Mouse (Mus musculus) stomach, embryonic 14.5 days (tissue): ENCODE measurements at regions not wholly inside any gene's neighbourhood (a gene's known extent, or its start where the extent isn't known, plus 50 kb on each side); places are given as distances from the start of the nearest gene placed in this dataset.

Source experiments
- ATAC-seq: fragments of 200-750 bp; cut with Nextera tagmentation; 2 replicates; pipeline ENCODE4 v1.8.0; 2017; ENCODE audit warnings: low read depth, moderate TSS enrichment; ENCODE audit not compliant: insufficient number of reproducible peaks, insufficient read depth, low FRiP score
- H3K27ac ChIP-seq: fragments of 300-500 bp; sonication (generic); 2 replicates; pipeline ENCODE4 v1.5.1; 2014; ENCODE audit warnings: mild to moderate bottlenecking, low read length, moderate library complexity, mixed read lengths
- H3K27me3 ChIP-seq: fragments of 300-500 bp; sonication (generic); 2 replicates; pipeline ENCODE4 v1.6.1; 2014; ENCODE audit warnings: low read length, control low read depth, mixed read lengths; ENCODE audit not compliant: control insufficient read depth, insufficient read depth
- H3K36me3 ChIP-seq: fragments of 300-500 bp; sonication (generic); 2 replicates; pipeline ENCODE4 v1.6.1; 2014; ENCODE audit warnings: mild to moderate bottlenecking, control low read depth, low read length, moderate library complexity, mixed read lengths; ENCODE audit not compliant: control insufficient read depth, insufficient read depth
- H3K4me1 ChIP-seq: fragments of 300-500 bp; sonication (generic); 2 replicates; pipeline ENCODE4 v1.6.1; 2014; ENCODE audit warnings: low read length, control low read depth, mixed read lengths; ENCODE audit not compliant: control insufficient read depth, insufficient read depth
- H3K4me2 ChIP-seq: fragments of 300-500 bp; sonication (generic); replicated peaks from 2 replicates; pipeline ENCODE4 v1.6.1; 2014; ENCODE audit warnings: low read depth, low read length, control low read depth
- H3K4me3 ChIP-seq: fragments of 300-500 bp; sonication (generic); 2 replicates; pipeline ENCODE4 v1.5.1; 2014; ENCODE audit warnings: low read depth, low read length, control low read depth
- H3K9ac ChIP-seq: fragments of 300-500 bp; sonication (generic); replicated peaks from 2 replicates; pipeline ENCODE4 v1.6.1; 2014; ENCODE audit warnings: low read depth, mild to moderate bottlenecking, control low read depth, low read length, moderate library complexity, mixed read lengths
- H3K9me3 ChIP-seq: fragments of 300-500 bp; sonication (generic); 2 replicates; pipeline ENCODE4 v1.6.1; 2016; ENCODE audit warnings: low read depth, low read length, control low read depth; ENCODE audit not compliant: control insufficient read depth
- WGBS: fragments of 180-500 bp; shearing (Covaris S2); extraction: QIAGEN DNeasy Blood & Tissue Kit; methylation state at CpG from one replicate; pipeline ENCODE4 v1.1.7; 2014; 5-methylcytosine and 5-hydroxymethylcytosine counted together

GRCm38 (mm10) chr12:97758624-97759023 is 500.6 kb downstream of the Galc start:
- ATAC-seq, result no peak
- 64% methylated on average over 2 of the region's 2 CpGs for WGBS
- H3K27me3 ChIP-seq, result no peaks in the 10 kb centered on the region
- H3K9ac ChIP-seq, result no peak overlapping the region
- no peaks in the 10 kb centered on the region for H3K4me1 ChIP-seq
- H3K9me3 ChIP-seq, result no peaks in the 10 kb centered on the region
- no peaks in the 10 kb centered on the region for H3K36me3 ChIP-seq
- H3K27ac ChIP-seq, result no peak overlapping the region
- H3K4me3 ChIP-seq, result no peak overlapping the region
- H3K4me2 ChIP-seq, result no peak overlapping the region

- ATAC-seq, result no peak
Measured at GRCm38 (mm10) chr12:97750166-97750565, 509.1 kb downstream of the Galc start.

GRCm38 (mm10) chr12:97740927-97741326 is 518.3 kb downstream of the Galc start:
- Histone ChIP-seq H3K36me3 (no peaks in the 10 kb centered on the region), H3K27me3 (no peaks in the 10 kb centered on the region), H3K9me3 (no peaks in the 10 kb centered on the region), H3K4me2 (no peak overlapping the region), H3K4me1 (no peaks in the 10 kb centered on the region), H3K9ac (no peak overlapping the region), H3K27ac (no peak overlapping the region), H3K4me3 (no peak overlapping the region)
- ATAC-seq, result no peak
- WGBS, result 72% methylated on average over 2 of the region's 2 CpGs

More at GRCm38 (mm10) chr12:97750166-97750565, 509.1 kb downstream of the Galc start:
- H3K27ac ChIP-seq, result no peak overlapping the region
- no peak overlapping the region for H3K4me3 ChIP-seq
- no peak overlapping the region for H3K4me2 ChIP-seq
- H3K9ac ChIP-seq, result no peak overlapping the region
- H3K4me1 ChIP-seq, result no peaks in the 10 kb centered on the region
- H3K36me3 ChIP-seq, result no peaks in the 10 kb centered on the region
- no peaks in the 10 kb centered on the region for H3K9me3 ChIP-seq
- 40% methylated on average over 2 of the region's 2 CpGs for WGBS
- no peaks in the 10 kb centered on the region for H3K27me3 ChIP-seq

- Histone ChIP-seq H3K4me1 (no peaks in the 10 kb centered on the region), H3K36me3 (no peaks in the 10 kb centered on the region), H3K4me3 (no peak overlapping the region), H3K27me3 (no peaks in the 10 kb centered on the region), H3K9ac (no peak overlapping the region), H3K4me2 (no peak overlapping the region), H3K9me3 (no peaks in the 10 kb centered on the region), H3K27ac (no peak overlapping the region)
- WGBS, result 89% methylated on average over 6 of the region's 6 CpGs
- ATAC-seq, result no peak
Measured at GRCm38 (mm10) chr12:97732078-97732580, 527.1 kb downstream of the Galc start.

- Histone ChIP-seq H3K4me2 (no peak overlapping the region), H3K9ac (no peak overlapping the region), H3K36me3 (no peaks in the 10 kb centered on the region), H3K4me1 (no peaks in the 10 kb centered on the region), H3K4me3 (no peak overlapping the region), H3K27me3 (no peaks in the 10 kb centered on the region), H3K27ac (no peak overlapping the region), H3K9me3 (peaks cover 3% of the 10 kb centered on the region; the same call in 1 of the 2 replicates)
- WGBS, result 78% methylated on average over 3 of the region's 3 CpGs
- ATAC-seq, result no peak
Measured at GRCm38 (mm10) chr12:97720554-97720953, 538.7 kb downstream of the Galc start.

GRCm38 (mm10) chr12:97717812-97718211 is 541.4 kb downstream of the Galc start:
- H3K27me3 ChIP-seq, result no peaks in the 10 kb centered on the region
- no peak overlapping the region for H3K27ac ChIP-seq
- H3K9ac ChIP-seq, result no peak overlapping the region
- H3K4me3 ChIP-seq, result no peak overlapping the region
- peaks cover 3% of the 10 kb centered on the region; the same call in 1 of the 2 replicates for H3K9me3 ChIP-seq
- H3K36me3 ChIP-seq, result no peaks in the 10 kb centered on the region
- ATAC-seq, result no peak
- 86% methylated on average over 5 of the region's 5 CpGs for WGBS
- H3K4me1 ChIP-seq, result no peaks in the 10 kb centered on the region
- H3K4me2 ChIP-seq, result no peak overlapping the region
